Mouse (Mus musculus): ENCODE measurements at regions not wholly inside any gene's neighbourhood (a gene's known extent, or its start where the extent isn't known, plus 50 kb on each side); places are given as distances from the start of the nearest gene placed in this dataset.
"Not testable (repeated sequence)": the region's sequence is repeated elsewhere in the genome, so short reads cannot be mapped to it uniquely, and the experiment has no call there.

GRCm38 (mm10) chr3:41504867-41505266 is 50.7 kb upstream of the Jade1 start:
- no peaks in the 10 kb centered on the region for H3K9me3 ChIP-seq (ENCODE audit: control insufficient read depth, low read length)
- H3K4me3 ChIP-seq (ENCODE audit: low read depth, low read length) = no peak overlapping the region
- no peaks in the 10 kb centered on the region for H3K27me3 ChIP-seq (ENCODE audit: control insufficient read depth, insufficient read depth, low read length)
- no peak overlapping the region for H3K4me2 ChIP-seq (ENCODE audit: low read depth, low read length)
- no peak for ATAC-seq (ENCODE audit: low read depth)
- H3K27ac ChIP-seq (ENCODE audit: low read depth, low read length) = no peak overlapping the region
- no peak overlapping the region for H3K9ac ChIP-seq (replicated peaks; ENCODE audit: low read depth, low read length)
- no peaks in the 10 kb centered on the region for H3K36me3 ChIP-seq (ENCODE audit: control insufficient read depth, insufficient read depth, low read length)
- H3K4me1 ChIP-seq (ENCODE audit: control insufficient read depth, insufficient read depth, low read length) = no peaks in the 10 kb centered on the region
- WGBS = 95% methylated on average over 4 of the region's 4 CpGs

- no peak overlapping the region for H3K4me3 ChIP-seq (ENCODE audit: low read depth, low read length)
- H3K4me2 ChIP-seq (ENCODE audit: low read depth, low read length) = no peak overlapping the region
- 91% methylated on average over 3 of the region's 3 CpGs for WGBS
- no peak overlapping the region for H3K27ac ChIP-seq (ENCODE audit: low read depth, low read length)
- no peaks in the 10 kb centered on the region for H3K36me3 ChIP-seq (ENCODE audit: control insufficient read depth, insufficient read depth, low read length)
- no peak for ATAC-seq (ENCODE audit: low read depth)
- no peaks in the 10 kb centered on the region for H3K9me3 ChIP-seq (ENCODE audit: control insufficient read depth, low read length)
- H3K27me3 ChIP-seq (ENCODE audit: control insufficient read depth, insufficient read depth, low read length) = no peaks in the 10 kb centered on the region
- no peak overlapping the region for H3K9ac ChIP-seq (replicated peaks; ENCODE audit: low read depth, low read length)
- no peaks in the 10 kb centered on the region for H3K4me1 ChIP-seq (ENCODE audit: control insufficient read depth, insufficient read depth, low read length)
These were observed 53.4 kb upstream of the Jade1 start for GRCm38 (mm10) chr3:41502161-41502560.

GRCm38 (mm10) chr3:41501639-41502038 is 53.9 kb upstream of the Jade1 start:
- H3K4me3 ChIP-seq (ENCODE audit: low read depth, low read length); H3K36me3 ChIP-seq (ENCODE audit: control insufficient read depth, insufficient read depth, low read length); H3K9ac ChIP-seq (replicated peaks; ENCODE audit: low read depth, low read length); H3K4me1 ChIP-seq (ENCODE audit: control insufficient read depth, insufficient read depth, low read length); H3K9me3 ChIP-seq (ENCODE audit: control insufficient read depth, low read length); ATAC-seq (ENCODE audit: low read depth); H3K4me2 ChIP-seq (ENCODE audit: low read depth, low read length); H3K27ac ChIP-seq (ENCODE audit: low read depth, low read length); H3K27me3 ChIP-seq (ENCODE audit: control insufficient read depth, insufficient read depth, low read length): not testable (repeated sequence)
- 80% methylated on average over 6 of the region's 6 CpGs for WGBS

GRCm38 (mm10) chr3:41501124-41501523 is 54.4 kb upstream of the Jade1 start:
- no peaks in the 10 kb centered on the region for H3K9me3 ChIP-seq (ENCODE audit: control insufficient read depth, low read length)
- H3K27me3 ChIP-seq (ENCODE audit: control insufficient read depth, insufficient read depth, low read length) = no peaks in the 10 kb centered on the region
- H3K27ac ChIP-seq (ENCODE audit: low read depth, low read length) = no peak overlapping the region
- no peak overlapping the region for H3K4me2 ChIP-seq (ENCODE audit: low read depth, low read length)
- no peak for ATAC-seq (ENCODE audit: low read depth)
- no peaks in the 10 kb centered on the region for H3K36me3 ChIP-seq (ENCODE audit: control insufficient read depth, insufficient read depth, low read length)
- no peak overlapping the region for H3K9ac ChIP-seq (replicated peaks; ENCODE audit: low read depth, low read length)
- H3K4me1 ChIP-seq (ENCODE audit: control insufficient read depth, insufficient read depth, low read length) = no peaks in the 10 kb centered on the region
- H3K4me3 ChIP-seq (ENCODE audit: low read depth, low read length) = no peak overlapping the region
- 87% methylated on average over 6 of the region's 6 CpGs for WGBS

- no peak overlapping the region for H3K9ac ChIP-seq (replicated peaks; ENCODE audit: low read depth, low read length)
- no peaks in the 10 kb centered on the region for H3K36me3 ChIP-seq (ENCODE audit: control insufficient read depth, insufficient read depth, low read length)
- H3K27ac ChIP-seq (ENCODE audit: low read depth, low read length) = no peak overlapping the region
- no peak overlapping the region for H3K4me3 ChIP-seq (ENCODE audit: low read depth, low read length)
- no peaks in the 10 kb centered on the region for H3K4me1 ChIP-seq (ENCODE audit: control insufficient read depth, insufficient read depth, low read length)
- no peak for ATAC-seq (ENCODE audit: low read depth)
- no peak overlapping the region for H3K4me2 ChIP-seq (ENCODE audit: low read depth, low read length)
- H3K9me3 ChIP-seq (ENCODE audit: control insufficient read depth, low read length) = no peaks in the 10 kb centered on the region
- no peaks in the 10 kb centered on the region for H3K27me3 ChIP-seq (ENCODE audit: control insufficient read depth, insufficient read depth, low read length)
- WGBS = 87% methylated on average over 2 of the region's 2 CpGs
These were observed 55.9 kb upstream of the Jade1 start for GRCm38 (mm10) chr3:41499680-41500079.

GRCm38 (mm10) chr3:41498791-41499190 is 56.7 kb upstream of the Jade1 start:
- H3K36me3 ChIP-seq (ENCODE audit: control insufficient read depth, insufficient read depth, low read length) = no peaks in the 10 kb centered on the region
- H3K9me3 ChIP-seq (ENCODE audit: control insufficient read depth, low read length) = no peaks in the 10 kb centered on the region
- no peak for ATAC-seq (ENCODE audit: low read depth)
- H3K4me1 ChIP-seq (ENCODE audit: control insufficient read depth, insufficient read depth, low read length) = no peaks in the 10 kb centered on the region
- no peak overlapping the region for H3K9ac ChIP-seq (replicated peaks; ENCODE audit: low read depth, low read length)
- H3K27ac ChIP-seq (ENCODE audit: low read depth, low read length) = no peak overlapping the region
- H3K4me2 ChIP-seq (ENCODE audit: low read depth, low read length) = no peak overlapping the region
- no peak overlapping the region for H3K4me3 ChIP-seq (ENCODE audit: low read depth, low read length)
- WGBS = 81% methylated on average over 7 of the region's 7 CpGs
- no peaks in the 10 kb centered on the region for H3K27me3 ChIP-seq (ENCODE audit: control insufficient read depth, insufficient read depth, low read length)

GRCm38 (mm10) chr3:41497771-41498170 is 57.8 kb upstream of the Jade1 start:
- no peak for ATAC-seq (ENCODE audit: low read depth)
- Histone ChIP-seq H3K27ac (ENCODE audit: low read depth, low read length) (no peak overlapping the region), H3K4me1 (ENCODE audit: control insufficient read depth, insufficient read depth, low read length) (no peaks in the 10 kb centered on the region), H3K9me3 (ENCODE audit: control insufficient read depth, low read length) (no peaks in the 10 kb centered on the region), H3K4me2 (ENCODE audit: low read depth, low read length) (no peak overlapping the region), H3K9ac (replicated peaks; ENCODE audit: low read depth, low read length) (no peak overlapping the region), H3K36me3 (ENCODE audit: control insufficient read depth, insufficient read depth, low read length) (no peaks in the 10 kb centered on the region), H3K27me3 (ENCODE audit: control insufficient read depth, insufficient read depth, low read length) (no peaks in the 10 kb centered on the region), H3K4me3 (ENCODE audit: low read depth, low read length) (no peak overlapping the region)
- whole genome bisulfite sequencing = 75% methylated on average over 7 of the region's 8 CpGs

- Histone ChIP-seq H3K9ac (replicated peaks; ENCODE audit: low read depth, low read length) (no peak overlapping the region), H3K27ac (ENCODE audit: low read depth, low read length) (no peak overlapping the region), H3K27me3 (ENCODE audit: control insufficient read depth, insufficient read depth, low read length) (no peaks in the 10 kb centered on the region), H3K36me3 (ENCODE audit: control insufficient read depth, insufficient read depth, low read length) (no peaks in the 10 kb centered on the region), H3K4me3 (ENCODE audit: low read depth, low read length) (no peak overlapping the region), H3K9me3 (ENCODE audit: control insufficient read depth, low read length) (no peaks in the 10 kb centered on the region), H3K4me1 (ENCODE audit: control insufficient read depth, insufficient read depth, low read length) (no peaks in the 10 kb centered on the region), H3K4me2 (ENCODE audit: low read depth, low read length) (no peak overlapping the region)
- no peak for ATAC-seq (ENCODE audit: low read depth)
- 57% methylated on average over 11 of the region's 13 CpGs for WGBS
These were observed 58.4 kb upstream of the Jade1 start for GRCm38 (mm10) chr3:41496931-41497710.

GRCm38 (mm10) chr3:41495893-41496292 is 59.6 kb upstream of the Jade1 start:
- ATAC-seq (ENCODE audit: low read depth) = no peak
- no peaks in the 10 kb centered on the region for H3K27me3 ChIP-seq (ENCODE audit: control insufficient read depth, insufficient read depth, low read length)
- 78% methylated on average over 3 of the region's 3 CpGs for WGBS
- no peak overlapping the region for H3K4me3 ChIP-seq (ENCODE audit: low read depth, low read length)
- H3K9ac ChIP-seq (replicated peaks; ENCODE audit: low read depth, low read length) = no peak overlapping the region
- H3K4me2 ChIP-seq (ENCODE audit: low read depth, low read length) = no peak overlapping the region
- no peak overlapping the region for H3K27ac ChIP-seq (ENCODE audit: low read depth, low read length)
- H3K4me1 ChIP-seq (ENCODE audit: control insufficient read depth, insufficient read depth, low read length) = no peaks in the 10 kb centered on the region
- H3K36me3 ChIP-seq (ENCODE audit: control insufficient read depth, insufficient read depth, low read length) = no peaks in the 10 kb centered on the region
- no peaks in the 10 kb centered on the region for H3K9me3 ChIP-seq (ENCODE audit: control insufficient read depth, low read length)
